Mouse (Mus musculus): ENCODE measurements around the gene Prkcsh. TPM values are rescaled to one million over a fixed set of nuclear protein-coding genes. Genes with fewer than 3 reads are reported as not detected.

Prkcsh gene
- total and polyA plus RNA-seq, 3 experiments = 46.2 to 67.5 (median 61.5) TPM

- Histone ChIP-seq H3K27me3 (ENCODE audit: control insufficient read depth, insufficient read depth, low read length) (no peaks in the 10 kb centered on the region), H3K79me2 (replicated peaks; ENCODE audit: control insufficient read depth, insufficient read depth, low read length) (no peaks in the 10 kb centered on the region), H3K4me1 (ENCODE audit: control insufficient read depth, insufficient read depth, low read length) (no peaks in the 10 kb centered on the region), H3K27ac (no peak overlapping the region), H3K4me3 (no peak overlapping the region), H3K9ac (ENCODE audit: low read depth, low read length) (no peak overlapping the region), H3K36me3 (ENCODE audit: control insufficient read depth, insufficient read depth, low read length) (no peaks in the 10 kb centered on the region)
- WGBS = 61% methylated on average over 2 of the region's 2 CpGs
- no peak for DNase-seq
- TF ChIP-seq EP300 (IDR thresholded peaks at IDR 0.05; ENCODE audit: insufficient read depth, low read depth, low read length) (no peak), POLR2A (IDR thresholded peaks at IDR 0.05; ENCODE audit: insufficient read depth, low read depth, low read length) (no peak), CTCF (IDR thresholded peaks at IDR 0.05) (no peak)
- intact Hi-C loops (cut with DNase I) = loop anchor here (10.0 kb wide), 1 partner anchor 353 kb away; the partner anchor contains the start of gene 9530077C05Rik
These were observed 58.7 kb downstream of the Prkcsh start for GRCm38 (mm10) chr9:22061339-22061738.

Other genes starting within 250 kb of the Prkcsh start
- 1 to 10 TPM; 5.1 to 6.8 TPM for gene Spc24, start 242.5 kb upstream of the Prkcsh start, total RNA-seq (2021)
- 6.0 and 6.2 TPM in 2 replicates for gene Spc24, start 242.5 kb upstream of the Prkcsh start, polyA plus RNA-seq (2012; rRNA removed)
- gene Kank2, start 204.1 kb upstream of the Prkcsh start, total RNA-seq (2021) = 10 to 100 TPM; 57.3 to 62.9 TPM
- 45.3 and 52.7 TPM in 2 replicates for gene Kank2, start 204.1 kb upstream of the Prkcsh start, polyA plus RNA-seq (2012; rRNA removed)
- gene Angptl8, start 167.3 kb upstream of the Prkcsh start, total RNA-seq (2021) = not detected
- 0.41 and 2.4 TPM in 2 replicates for gene Angptl8, start 167.3 kb upstream of the Prkcsh start, polyA plus RNA-seq (2012; rRNA removed)
- gene Dock6, start 150.2 kb upstream of the Prkcsh start, total RNA-seq (2021) = 10 to 100 TPM; 25.9 to 33.8 TPM
- 87.9 and 92.7 TPM in 2 replicates for gene Dock6, start 150.2 kb upstream of the Prkcsh start, polyA plus RNA-seq (2012; rRNA removed)
- gene Rab3d, start 84.6 kb upstream of the Prkcsh start, total RNA-seq (2021) = 10 to 100 TPM; 12.4 to 13.5 TPM
- 22.8 and 27.6 TPM in 2 replicates for gene Rab3d, start 84.6 kb upstream of the Prkcsh start, polyA plus RNA-seq (2012; rRNA removed)
- 1 to 10 TPM; 3.0 to 3.4 TPM for gene Ccdc159, start 75.3 kb upstream of the Prkcsh start, total RNA-seq (2021)
- 4.9 and 6.6 TPM in 2 replicates for gene Ccdc159, start 75.3 kb upstream of the Prkcsh start, polyA plus RNA-seq (2012; rRNA removed)
- 10 to 100 TPM; 65.5 to 71.8 TPM for gene Tmem205, start 75.2 kb upstream of the Prkcsh start, total RNA-seq (2021)
- 96.1 and 129 TPM in 2 replicates for gene Tmem205, start 75.2 kb upstream of the Prkcsh start, polyA plus RNA-seq (2012; rRNA removed)
- 1 to 10 TPM; 2.5 to 2.6 TPM for gene Plppr2, start 65.8 kb upstream of the Prkcsh start, total RNA-seq (2021)
- gene Plppr2, start 65.8 kb upstream of the Prkcsh start, polyA plus RNA-seq (2012; rRNA removed) = 5.3 and 7.5 TPM in 2 replicates
- 1 to 10 TPM; 6.5 to 7.4 TPM for gene Swsap1, start 47.1 kb upstream of the Prkcsh start, total RNA-seq (2021)
- gene Swsap1, start 47.1 kb upstream of the Prkcsh start, polyA plus RNA-seq (2012; rRNA removed) = 4.6 and 6.2 TPM in 2 replicates
- 1 to 10 TPM; 1.1 to 1.4 TPM for gene Epor, start 39.3 kb upstream of the Prkcsh start, total RNA-seq (2021)
- gene Epor, start 39.3 kb upstream of the Prkcsh start, polyA plus RNA-seq (2012; rRNA removed) = 2.1 and 2.5 TPM in 2 replicates
- gene Rgl3, start 13.4 kb upstream of the Prkcsh start, total RNA-seq (2021) = 1 to 10 TPM; 4.2 to 4.8 TPM
- gene Rgl3, start 13.4 kb upstream of the Prkcsh start, polyA plus RNA-seq (2012; rRNA removed) = 12.7 and 13.9 TPM in 2 replicates
- gene Ccdc151, start 172 bp upstream of the Prkcsh start, total RNA-seq (2021) = under 1 TPM in 1 of 2 experiments, not detected in 1; 0.09 TPM
- 0.21 TPM in 1 of 2 replicates, not detected in the other for gene Ccdc151, start 172 bp upstream of the Prkcsh start, polyA plus RNA-seq (2012; rRNA removed)
- gene Elavl3, start 49.2 kb downstream of the Prkcsh start, total RNA-seq (2021) = under 1 TPM; 0.08 to 0.09 TPM
- gene Elavl3, start 49.2 kb downstream of the Prkcsh start, polyA plus RNA-seq (2012; rRNA removed) = 0.09 and 0.10 TPM in 2 replicates
- under 1 TPM in 1 of 2 experiments, not detected in 1; 0.52 TPM for gene Gm49318, start 68.5 kb downstream of the Prkcsh start, total RNA-seq (2021)
- not detected in 2 replicates for gene Gm49318, start 68.5 kb downstream of the Prkcsh start, polyA plus RNA-seq (2012; rRNA removed)
- gene Zfp653, start 68.6 kb downstream of the Prkcsh start, total RNA-seq (2021) = 1 to 10 TPM; 3.8 to 4.7 TPM
- 8.7 and 9.5 TPM in 2 replicates for gene Zfp653, start 68.6 kb downstream of the Prkcsh start, polyA plus RNA-seq (2012; rRNA removed)
- gene Ecsit, start 82.6 kb downstream of the Prkcsh start, total RNA-seq (2021) = 100 to 1,000 TPM in 1 of 2 experiments, 10 to 100 TPM in 1; 92.5 to 106 TPM
- gene Ecsit, start 82.6 kb downstream of the Prkcsh start, polyA plus RNA-seq (2012; rRNA removed) = 166 and 169 TPM in 2 replicates
- gene Cnn1, start 96.4 kb downstream of the Prkcsh start, total RNA-seq (2021) = 1 to 10 TPM; 8.4 to 8.6 TPM
- gene Cnn1, start 96.4 kb downstream of the Prkcsh start, polyA plus RNA-seq (2012; rRNA removed) = 15.4 and 26.5 TPM in 2 replicates
- gene Elof1, start 114.4 kb downstream of the Prkcsh start, total RNA-seq (2021) = 10 to 100 TPM; 34.6 to 42.6 TPM
- gene Elof1, start 114.4 kb downstream of the Prkcsh start, polyA plus RNA-seq (2012; rRNA removed) = 62.6 and 67.0 TPM in 2 replicates
- 1 to 10 TPM; 1.6 to 2.4 TPM for gene Acp5, start 132.9 kb downstream of the Prkcsh start, total RNA-seq (2021)
- 7.7 and 20.8 TPM in 2 replicates for gene Acp5, start 132.9 kb downstream of the Prkcsh start, polyA plus RNA-seq (2012; rRNA removed)
- 10 to 100 TPM; 42.9 to 56.5 TPM for gene Pigyl, start 154.0 kb downstream of the Prkcsh start, total RNA-seq (2021)
- 54.5 and 55.4 TPM in 2 replicates for gene Pigyl, start 154.0 kb downstream of the Prkcsh start, polyA plus RNA-seq (2012; rRNA removed)
- gene Zfp872, start 185.3 kb downstream of the Prkcsh start, total RNA-seq (2021) = under 1 TPM; 0.09 to 0.10 TPM
- not detected in 2 replicates for gene Zfp872, start 185.3 kb downstream of the Prkcsh start, polyA plus RNA-seq (2012; rRNA removed)
- gene Zfp809, start 222.9 kb downstream of the Prkcsh start, total RNA-seq (2021) = 10 to 100 TPM; 33.6 to 34.2 TPM
- gene Zfp809, start 222.9 kb downstream of the Prkcsh start, polyA plus RNA-seq (2012; rRNA removed) = 14.8 and 26.6 TPM in 2 replicates

Measured in heart, adult 2 months (tissue).